Mouse (Mus musculus): ENCODE data around the gene Nipsnap2. TPM values are rescaled to one million over a fixed set of nuclear protein-coding genes. Genes with fewer than 3 reads are reported as not detected.
A peak's percentile ranks its signal among the peaks of the same experiment; 100 is the strongest.
"Not testable (repeated sequence)": the region's sequence is repeated elsewhere in the genome, so short reads cannot be mapped to it uniquely, and the experiment has no call there.

The Nipsnap2 gene
- polyA plus RNA-seq, 1 experiment from 2014 or later = 99.8 TPM

DNA sequence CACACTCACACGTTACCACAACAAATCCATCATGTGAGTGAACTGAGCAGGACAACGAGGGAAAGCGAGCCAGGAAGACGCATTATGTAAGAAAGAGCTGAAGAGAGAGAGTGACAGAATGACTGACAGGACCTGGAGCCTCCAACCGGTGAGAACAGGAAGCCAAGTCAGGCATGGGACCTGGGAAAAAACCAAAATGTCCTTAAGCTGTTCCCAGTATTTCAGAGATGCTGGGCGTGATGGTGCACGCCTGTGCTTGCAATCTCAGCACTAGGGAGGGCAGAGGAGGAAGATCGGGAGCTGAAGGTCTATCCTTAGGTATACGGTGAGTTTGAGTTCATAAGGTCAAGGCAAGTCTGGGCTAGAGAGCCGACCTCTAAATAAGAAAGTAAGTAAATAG lies 47.6 kb downstream of the Nipsnap2 start:
- H3K27me3 ChIP-seq (replicated peaks; ENCODE audit: insufficient read depth, low read length) = no peaks in the 10 kb centered on the region
- no peaks in the 10 kb centered on the region for H3K36me3 ChIP-seq (ENCODE audit: insufficient read depth, low read length)
- H3K9me3 ChIP-seq (ENCODE audit: low read length) = no peaks in the 10 kb centered on the region
- no peak for TF ChIP-seq EP300 (IDR thresholded peaks at IDR 0.05)
- TF ChIP-seq CTCF (IDR thresholded peaks at IDR 0.05) = no peak
- H3K4me1 ChIP-seq (ENCODE audit: insufficient read depth, low read depth, low read length) = no peaks in the 10 kb centered on the region
- H3K4me2 ChIP-seq (replicated peaks; ENCODE audit: low read depth, low read length) = no peak overlapping the region
- H3K27ac ChIP-seq (ENCODE audit: low read length) = no peak overlapping the region
- no peak for ATAC-seq
- H3K4me3 ChIP-seq (ENCODE audit: low read depth, low read length) = no peak overlapping the region
- no peak for DNase-seq (ENCODE audit: low spot score)
- H3K9ac ChIP-seq (replicated peaks; ENCODE audit: low read depth) = no peak overlapping the region
- 84% methylated on average over 10 of the region's 10 CpGs for WGBS

DNA sequence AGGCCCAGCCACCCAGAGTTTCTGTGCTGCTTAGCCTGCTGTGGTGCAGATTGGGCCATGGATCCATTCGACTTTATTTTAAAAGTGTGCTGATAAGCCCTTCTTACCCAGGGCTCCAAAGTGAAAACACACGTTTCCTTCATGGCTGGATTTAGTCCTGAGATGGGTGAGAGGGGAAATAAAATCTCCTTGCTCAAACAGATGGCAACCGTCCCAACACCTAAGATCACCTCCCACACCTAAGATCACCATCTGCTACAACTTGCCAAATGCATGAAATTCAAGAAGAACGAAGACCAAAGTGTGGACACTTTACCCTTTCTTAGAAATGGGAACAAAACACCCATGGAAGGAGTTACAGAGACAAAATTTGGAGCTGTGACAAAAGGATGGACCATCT lies 48.5 kb downstream of the Nipsnap2 start:
- DNase-seq (ENCODE audit: low spot score); H3K4me2 ChIP-seq (replicated peaks; ENCODE audit: low read depth, low read length); H3K9ac ChIP-seq (replicated peaks; ENCODE audit: low read depth); ATAC-seq; H3K36me3 ChIP-seq (ENCODE audit: insufficient read depth, low read length); H3K27me3 ChIP-seq (replicated peaks; ENCODE audit: insufficient read depth, low read length); H3K4me3 ChIP-seq (ENCODE audit: low read depth, low read length); H3K27ac ChIP-seq (ENCODE audit: low read length); H3K4me1 ChIP-seq (ENCODE audit: insufficient read depth, low read depth, low read length); H3K9me3 ChIP-seq (ENCODE audit: low read length): not testable (repeated sequence)
- WGBS = 71% methylated on average over 4 of the region's 4 CpGs

- H3K27ac ChIP-seq (ENCODE audit: low read length) = no peak overlapping the region
- no peaks in the 10 kb centered on the region for H3K36me3 ChIP-seq (ENCODE audit: insufficient read depth, low read length)
- H3K27me3 ChIP-seq (replicated peaks; ENCODE audit: insufficient read depth, low read length) = no peaks in the 10 kb centered on the region
- DNase-seq (ENCODE audit: low spot score) (no peak), ATAC-seq (no peak)
- TF ChIP-seq CTCF (IDR thresholded peaks at IDR 0.05) = no peak
- no peak for TF ChIP-seq EP300 (IDR thresholded peaks at IDR 0.05)
- H3K9ac ChIP-seq (replicated peaks; ENCODE audit: low read depth) = no peak overlapping the region
- 76% methylated on average over 3 of the region's 3 CpGs for WGBS
- H3K4me3 ChIP-seq (ENCODE audit: low read depth, low read length) = no peak overlapping the region
- no peak overlapping the region for H3K4me2 ChIP-seq (replicated peaks; ENCODE audit: low read depth, low read length)
- H3K9me3 ChIP-seq (ENCODE audit: low read length) = no peaks in the 10 kb centered on the region
- H3K4me1 ChIP-seq (ENCODE audit: insufficient read depth, low read depth, low read length) = no peaks in the 10 kb centered on the region
These were observed 49.8 kb downstream of the Nipsnap2 start for GRCm38 (mm10) chr5:129774661-129775060.

- TF ChIP-seq EP300 (IDR thresholded peaks at IDR 0.05) (no peak), CTCF (IDR thresholded peaks at IDR 0.05) (no peak)
- H3K27ac ChIP-seq (ENCODE audit: low read length) = no peak overlapping the region
These were observed 53.6 kb downstream of the Nipsnap2 start for GRCm38 (mm10) chr5:129778348-129778995.

GRCm38 (mm10) chr5:129778996-129779716 lies 54.3 kb downstream of the Nipsnap2 start:
- peak overlapping the region; percentile 45 for H3K4me3 ChIP-seq (ENCODE audit: low read depth, low read length)
- H3K9me3 ChIP-seq (ENCODE audit: low read length) = no peaks in the 10 kb centered on the region
- no peaks in the 10 kb centered on the region for H3K27me3 ChIP-seq (replicated peaks; ENCODE audit: insufficient read depth, low read length)
- peak overlapping the region; percentile 89 for H3K4me2 ChIP-seq (replicated peaks; ENCODE audit: low read depth, low read length)
- H3K36me3 ChIP-seq (ENCODE audit: insufficient read depth, low read length) = no peaks in the 10 kb centered on the region
- no peak overlapping the region for H3K27ac ChIP-seq (ENCODE audit: low read length)
- H3K9ac ChIP-seq (replicated peaks; ENCODE audit: low read depth) = peak overlapping the region; percentile 43
- ATAC-seq (peak; percentile 90), DNase-seq (ENCODE audit: low spot score) (peak; percentile 68)
- under 1% methylated on average over 32 of the region's 32 CpGs for WGBS
- TF ChIP-seq CTCF (IDR thresholded peaks at IDR 0.05) = no peak
- no peak for TF ChIP-seq EP300 (IDR thresholded peaks at IDR 0.05)
- H3K4me1 ChIP-seq (ENCODE audit: insufficient read depth, low read depth, low read length) = no peaks in the 10 kb centered on the region

More at GRCm38 (mm10) chr5:129778348-129778995, 53.6 kb downstream of the Nipsnap2 start:
- 36% methylated on average over 11 of the region's 11 CpGs for WGBS
- H3K4me1 ChIP-seq (ENCODE audit: insufficient read depth, low read depth, low read length) = no peaks in the 10 kb centered on the region
- DNase-seq (ENCODE audit: low spot score) = no peak
- peak overlapping the region; percentile 89 for H3K4me2 ChIP-seq (replicated peaks; ENCODE audit: low read depth, low read length)
- peak overlapping the region; percentile 45 for H3K4me3 ChIP-seq (ENCODE audit: low read depth, low read length)
- H3K9me3 ChIP-seq (ENCODE audit: low read length) = no peaks in the 10 kb centered on the region
- peak overlapping the region; percentile 43 for H3K9ac ChIP-seq (replicated peaks; ENCODE audit: low read depth)
- no peaks in the 10 kb centered on the region for H3K27me3 ChIP-seq (replicated peaks; ENCODE audit: insufficient read depth, low read length)
- H3K36me3 ChIP-seq (ENCODE audit: insufficient read depth, low read length) = no peaks in the 10 kb centered on the region
- ATAC-seq = no peak

- ATAC-seq (no peak), DNase-seq (ENCODE audit: low spot score) (no peak)
- no peaks in the 10 kb centered on the region for H3K9me3 ChIP-seq (ENCODE audit: low read length)
- TF ChIP-seq CTCF (IDR thresholded peaks at IDR 0.05) = no peak
- TF ChIP-seq EP300 (IDR thresholded peaks at IDR 0.05) = no peak
- H3K36me3 ChIP-seq (ENCODE audit: insufficient read depth, low read length) = no peaks in the 10 kb centered on the region
- no peaks in the 10 kb centered on the region for H3K4me1 ChIP-seq (ENCODE audit: insufficient read depth, low read depth, low read length)
- H3K4me2 ChIP-seq (replicated peaks; ENCODE audit: low read depth, low read length) = no peak overlapping the region
- H3K27ac ChIP-seq (ENCODE audit: low read length) = no peak overlapping the region
- H3K27me3 ChIP-seq (replicated peaks; ENCODE audit: insufficient read depth, low read length) = no peaks in the 10 kb centered on the region
- WGBS = 94% methylated on average over 3 of the region's 3 CpGs
- no peak overlapping the region for H3K4me3 ChIP-seq (ENCODE audit: low read depth, low read length)
- no peak overlapping the region for H3K9ac ChIP-seq (replicated peaks; ENCODE audit: low read depth)
These were observed 55.3 kb downstream of the Nipsnap2 start for GRCm38 (mm10) chr5:129780131-129780530.
